Comparison of ENCODE assay signal across 8 mouse cellular contexts in genomic region chr11:6474381-6474780, GRCm38 (mm10). TPM values are rescaled to one million over a fixed set of nuclear protein-coding genes. Genes with fewer than 3 reads are reported as not detected.
DNase-seq lines count a peak whose midpoint lies in the region; ATAC-seq and TF ChIP-seq lines count a peak whose summit lies in the region.

No protein-coding gene starts in this region.

- peak overlapping the region; percentile 77 for H3K4me2 ChIP-seq in kidney, embryonic 15.5 days
- peak overlapping the region; percentile 95 for H3K4me2 ChIP-seq in hindbrain, embryonic 15.5 days
- peak overlapping the region; percentile 90 for H3K4me2 ChIP-seq in midbrain, embryonic 15.5 days

- peaks cover 16% of the 10 kb centered on the region; the same call in 1 of the 2 replicates for H3K36me3 ChIP-seq in kidney, embryonic 15.5 days
- no peaks in the 10 kb centered on the region for H3K36me3 ChIP-seq in hindbrain, embryonic 15.5 days
- no peaks in the 10 kb centered on the region for H3K36me3 ChIP-seq in midbrain, embryonic 15.5 days (replicated peaks)

- peak overlapping the region; percentile 77 for H3K4me3 ChIP-seq in kidney, embryonic 15.5 days (replicated peaks)
- H3K4me3 ChIP-seq in bone marrow macrophage, adult 2 months (ENCODE audit: insufficient read depth, low read length): peak overlapping the region; percentile 89
- peak overlapping the region; percentile 98 for H3K4me3 ChIP-seq in hindbrain, embryonic 15.5 days
- peak overlapping the region; percentile 99 for H3K4me3 ChIP-seq in midbrain, embryonic 15.5 days

- no peak for TF ChIP-seq POLR2A in bone marrow macrophage, adult 2 months (IDR thresholded peaks at IDR 0.05; ENCODE audit: borderline replicate concordance, low read depth, low read length)

- no peaks in the 10 kb centered on the region for H3K27me3 ChIP-seq in kidney, embryonic 15.5 days
- no peaks in the 10 kb centered on the region for H3K27me3 ChIP-seq in hindbrain, embryonic 15.5 days
- no peaks in the 10 kb centered on the region for H3K27me3 ChIP-seq in midbrain, embryonic 15.5 days (replicated peaks)

- 27% methylated on average over 6 of the region's 6 CpGs for WGBS in kidney, embryonic 15.5 days
- WGBS in hindbrain, embryonic 15.5 days: 37% methylated on average over 6 of the region's 6 CpGs
- WGBS in midbrain, embryonic 15.5 days: 38% methylated on average over 6 of the region's 6 CpGs

- peaks cover 40% of the 10 kb centered on the region for H3K4me1 ChIP-seq in kidney, embryonic 15.5 days
- peaks cover 14% of the 10 kb centered on the region for H3K4me1 ChIP-seq in bone marrow macrophage, adult 2 months (ENCODE audit: control insufficient read depth, insufficient read depth, low read length)
- H3K4me1 ChIP-seq in hindbrain, embryonic 15.5 days (replicated peaks): peaks cover 44% of the 10 kb centered on the region
- H3K4me1 ChIP-seq in midbrain, embryonic 15.5 days: peaks cover 44% of the 10 kb centered on the region

- no peak for ATAC-seq in kidney, embryonic 15.5 days (replicated peaks; ENCODE audit: low FRiP score)
- ATAC-seq in hindbrain, embryonic 15.5 days (ENCODE audit: low FRiP score, low read depth): no peak
- ATAC-seq in midbrain, embryonic 15.5 days (replicated peaks): no peak

- peak overlapping the region; percentile 98 for H3K27ac ChIP-seq in kidney, embryonic 15.5 days
- peak overlapping the region; percentile 93 for H3K27ac ChIP-seq in bone marrow macrophage, adult 2 months (ENCODE audit: insufficient read depth, low read depth, low read length)
- H3K27ac ChIP-seq in hindbrain, embryonic 15.5 days (replicated peaks): peak overlapping the region; percentile 94
- peak overlapping the region; percentile 98 for H3K27ac ChIP-seq in midbrain, embryonic 15.5 days

- DNase-seq in kidney, postnatal 4 days: no peak
- DNase-seq in embryo, embryonic 10.5 days (ENCODE audit: low spot score): no peak
- no peak for DNase-seq in kidney, adult 11 months
- DNase-seq in adrenal gland, adult 8-10 months: no peak

- no peak for TF ChIP-seq CTCF in bone marrow macrophage, adult 2 months (IDR thresholded peaks at IDR 0.05; ENCODE audit: low read depth, low read length)

- peak overlapping the region; percentile 92 for H3K9ac ChIP-seq in kidney, embryonic 15.5 days
- H3K9ac ChIP-seq in hindbrain, embryonic 15.5 days: peak overlapping the region; percentile 97
- H3K9ac ChIP-seq in midbrain, embryonic 15.5 days: peak overlapping the region; percentile 90

- H3K9me3 ChIP-seq in kidney, embryonic 15.5 days (replicated peaks): no peaks in the 10 kb centered on the region
- no peaks in the 10 kb centered on the region for H3K9me3 ChIP-seq in hindbrain, embryonic 15.5 days
- H3K9me3 ChIP-seq in midbrain, embryonic 15.5 days: no peaks in the 10 kb centered on the region

RNA-seq across cellular contexts. Expression of gene Purb, which starts 1.3 kb away (rescaled TPM):
- polyA plus RNA-seq in kidney, embryonic 15.5 days (2015; fragmentation: Nextera tagmentation; extraction: Ambion mirVana): 29.2 and 29.6 TPM in 2 replicates
- 37.3 and 37.7 TPM in 2 replicates for polyA plus RNA-seq in bone marrow macrophage, adult 2 months (2012; ENCODE audit: insufficient read depth, insufficient read length, missing spikeins)
- polyA plus RNA-seq in hindbrain, embryonic 15.5 days (2015; fragmentation: Nextera tagmentation; extraction: Ambion mirVana): 10.7 and 11.0 TPM in 2 replicates
- 11.3 and 11.4 TPM in 2 replicates for polyA plus RNA-seq in midbrain, embryonic 15.5 days (2015; fragmentation: Nextera tagmentation; extraction: Ambion mirVana)
- total RNA-seq in adrenal gland, adult 8-10 months (2022): 10 to 100 TPM; 54.2 to 62.0 (median 60.9) TPM

RNA-seq across cellular contexts. Expression of gene H2afv, which starts 30.1 kb away (rescaled TPM):
- 552 and 602 TPM in 2 replicates for polyA plus RNA-seq in kidney, embryonic 15.5 days (2015; fragmentation: Nextera tagmentation; extraction: Ambion mirVana)
- polyA plus RNA-seq in bone marrow macrophage, adult 2 months (2012; ENCODE audit: insufficient read depth, insufficient read length, missing spikeins): 146 and 172 TPM in 2 replicates
- 259 and 323 TPM in 2 replicates for polyA plus RNA-seq in hindbrain, embryonic 15.5 days (2015; fragmentation: Nextera tagmentation; extraction: Ambion mirVana)
- polyA plus RNA-seq in midbrain, embryonic 15.5 days (2015; fragmentation: Nextera tagmentation; extraction: Ambion mirVana): 250 and 290 TPM in 2 replicates
- total RNA-seq in adrenal gland, adult 8-10 months (2022): 10 to 100 TPM; 68.9 to 84.3 (median 80.5) TPM

RNA-seq across cellular contexts. Expression of gene Myo1g, which starts 46.4 kb away (rescaled TPM):
- polyA plus RNA-seq in kidney, embryonic 15.5 days (2015; fragmentation: Nextera tagmentation; extraction: Ambion mirVana): 1.0 and 1.4 TPM in 2 replicates
- 96.5 and 106 TPM in 2 replicates for polyA plus RNA-seq in bone marrow macrophage, adult 2 months (2012; ENCODE audit: insufficient read depth, insufficient read length, missing spikeins)
- polyA plus RNA-seq in hindbrain, embryonic 15.5 days (2015; fragmentation: Nextera tagmentation; extraction: Ambion mirVana): 0.39 and 0.54 TPM in 2 replicates
- polyA plus RNA-seq in midbrain, embryonic 15.5 days (2015; fragmentation: Nextera tagmentation; extraction: Ambion mirVana): 0.23 and 0.54 TPM in 2 replicates
- 1 to 10 TPM; 2.1 to 4.8 (median 3.4) TPM for total RNA-seq in adrenal gland, adult 8-10 months (2022)

RNA-seq across cellular contexts. Expression of gene Ppia, which starts 59.1 kb away (rescaled TPM):
- polyA plus RNA-seq in kidney, embryonic 15.5 days (2015; fragmentation: Nextera tagmentation; extraction: Ambion mirVana): 5,533 and 6,211 TPM in 2 replicates
- 1,442 and 1,533 TPM in 2 replicates for polyA plus RNA-seq in bone marrow macrophage, adult 2 months (2012; ENCODE audit: insufficient read depth, insufficient read length, missing spikeins)
- polyA plus RNA-seq in hindbrain, embryonic 15.5 days (2015; fragmentation: Nextera tagmentation; extraction: Ambion mirVana): 4,085 and 4,343 TPM in 2 replicates
- polyA plus RNA-seq in midbrain, embryonic 15.5 days (2015; fragmentation: Nextera tagmentation; extraction: Ambion mirVana): 3,416 and 3,418 TPM in 2 replicates
- total RNA-seq in adrenal gland, adult 8-10 months (2022): 1,000 to 10,000 TPM; 1,457 to 1,759 (median 1,529) TPM

Comparison
In these comparisons a context has a peak if more than half of its experiments do, and no peak if none do; other contexts are left out.
1. RNA of gene Myo1g, which starts 46.4 kb away (polyA plus RNA-seq): 96.5 to 106 TPM in bone marrow macrophage, adult 2 months; 1.0 to 1.4 TPM in kidney, embryonic 15.5 days, 0.39 to 0.54 TPM in hindbrain, embryonic 15.5 days and 0.23 to 0.54 TPM in midbrain, embryonic 15.5 days; every median in the first group is over 10 times any median in the second.
2. Peak in every context shown above with its lines, with median percentiles within 50 percentile points of each other: H3K27ac ChIP-seq, H3K4me2 ChIP-seq, H3K4me3 ChIP-seq and H3K9ac ChIP-seq.